Mouse (Mus musculus) midbrain, embryonic 12.5 days (tissue): Measurements from ENCODE around the gene Olfr564. TPM values are rescaled to one million over a fixed set of nuclear protein-coding genes. Genes with fewer than 3 reads are reported as not detected.

Experiments
- ATAC-seq: fragments of 200-750 bp; cut with Nextera tagmentation; 2 replicates; pipeline ENCODE4 v1.8.0; 2017; ENCODE audit warnings: low read depth, moderate TSS enrichment, moderate library complexity; ENCODE audit not compliant: low FRiP score
- H3K27ac ChIP-seq: fragments of 300-500 bp; sonication (generic); replicated peaks from 2 replicates; pipeline ENCODE4 v1.5.1; 2016; ENCODE audit warnings: mild to moderate bottlenecking
- H3K27me3 ChIP-seq: fragments of 300-500 bp; sonication (generic); 2 replicates; pipeline ENCODE4 v1.6.1; 2016; ENCODE audit warnings: mild to moderate bottlenecking
- H3K36me3 ChIP-seq: fragments of 300-500 bp; sonication (generic); 2 replicates; pipeline ENCODE4 v1.6.1; 2016
- H3K4me1 ChIP-seq: fragments of 300-500 bp; sonication (generic); 2 replicates; pipeline ENCODE4 v1.6.1; 2016
- H3K4me2 ChIP-seq: fragments of 300-500 bp; sonication (generic); replicated peaks from 2 replicates; pipeline ENCODE4 v1.6.1; 2016; ENCODE audit warnings: mild to moderate bottlenecking, moderate library complexity
- H3K4me3 ChIP-seq: fragments of 300-500 bp; sonication (generic); 2 replicates; pipeline ENCODE4 v1.5.1; 2016; ENCODE audit warnings: mild to moderate bottlenecking
- H3K9ac ChIP-seq: fragments of 300-500 bp; sonication (generic); replicated peaks from 2 replicates; pipeline ENCODE4 v1.6.1; 2016; ENCODE audit warnings: mild to moderate bottlenecking, moderate library complexity
- H3K9me3 ChIP-seq: fragments of 300-500 bp; sonication (generic); 2 replicates; pipeline ENCODE4 v1.6.1; 2016; ENCODE audit warnings: mild to moderate bottlenecking
- WGBS: fragments of 180-500 bp; shearing (Covaris S2); methylation state at CpG from one replicate; pipeline ENCODE4 v1.1.7; 2016; 5-methylcytosine and 5-hydroxymethylcytosine counted together
- polyA plus RNA-seq: library from polyadenylated mRNA; unstranded; fragments of >200 nt; fragmentation: Nextera tagmentation; extraction: Ambion mirVana; gene quantifications from 2 replicates; pipeline ENCODE4 v1.2.1, GENCODE M21; 2016

Gene Olfr564
- not detected in 2 replicates for polyA plus RNA-seq

DNA sequence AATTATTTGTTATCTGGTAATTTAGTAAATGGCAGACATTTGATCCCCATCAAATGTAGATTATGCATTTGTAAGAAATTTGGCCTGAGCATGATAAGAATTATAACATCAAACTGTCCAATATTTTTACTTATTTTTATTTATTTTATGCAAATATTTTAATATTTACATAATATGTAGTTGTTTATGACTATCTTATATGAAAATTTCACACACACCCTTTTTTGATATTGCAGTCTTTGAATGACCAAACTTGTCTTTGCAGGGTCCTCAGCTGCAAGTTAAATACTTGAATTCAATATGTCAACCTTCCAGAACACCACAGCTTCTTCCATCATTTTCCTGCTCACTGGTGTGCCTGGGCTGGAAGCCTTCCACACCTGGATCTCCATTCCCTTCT is at the start of gene Olfr564:
Gene Olfr564, plus strand, starts transcription at position 301 of the 400 bp plus-strand sequence.
- no peak within 1 kb of the TSS for H3K27ac ChIP-seq
- no peak within 1 kb of the TSS for H3K4me3 ChIP-seq
- no peaks in the 10 kb centered on the region for H3K4me1 ChIP-seq
- no peaks in the 10 kb centered on the region for H3K36me3 ChIP-seq
- H3K9me3 ChIP-seq = no peaks in the 10 kb centered on the region
- H3K4me2 ChIP-seq = no peak within 1 kb of the TSS
- ATAC-seq = no peak
- no peaks in the 10 kb centered on the region for H3K27me3 ChIP-seq
- no peak within 1 kb of the TSS for H3K9ac ChIP-seq

GRCm38 (mm10) chr7:102759266-102759665 is 44.0 kb upstream of the Olfr564 start, which contains the start of the genes Olfr560 and Olfr78:
Gene Olfr560 (minus strand): TSS chr7:102759366.
Gene Olfr78 (minus strand): TSS chr7:102759471.
- Histone ChIP-seq H3K9me3 (no peaks in the 10 kb centered on the region), H3K27ac (no peak within 1 kb of the TSS)
- ATAC-seq = no peak

GRCm38 (mm10) chr7:102770921-102771320 is 32.4 kb upstream of the Olfr564 start, which contains the start of gene Olfr561:
Gene Olfr561 (plus strand): TSS chr7:102771221.
- no peaks in the 10 kb centered on the region for H3K9me3 ChIP-seq
- H3K4me1 ChIP-seq = no peaks in the 10 kb centered on the region
- no peaks in the 10 kb centered on the region for H3K36me3 ChIP-seq
- ATAC-seq = no peak
- H3K4me2 ChIP-seq = no peak within 1 kb of the TSS
- 94% methylated on average over 2 of the region's 2 CpGs for WGBS
- no peak within 1 kb of the TSS for H3K4me3 ChIP-seq
- H3K9ac ChIP-seq = no peak within 1 kb of the TSS
- no peak within 1 kb of the TSS for H3K27ac ChIP-seq
- H3K27me3 ChIP-seq = no peaks in the 10 kb centered on the region

More at GRCm38 (mm10) chr7:102759266-102759665, 44.0 kb upstream of the Olfr564 start, which contains the start of the genes Olfr560 and Olfr78:
- H3K27me3 ChIP-seq = no peaks in the 10 kb centered on the region
- no peaks in the 10 kb centered on the region for H3K36me3 ChIP-seq
- WGBS = 84% methylated on average over 4 of the region's 4 CpGs
- no peak within 1 kb of the TSS for H3K4me3 ChIP-seq
- H3K4me1 ChIP-seq = no peaks in the 10 kb centered on the region
- H3K4me2 ChIP-seq = no peak within 1 kb of the TSS
- H3K9ac ChIP-seq = no peak within 1 kb of the TSS

Other genes starting within 250 kb of the Olfr564 start
- gene Trim21, start 238.0 kb upstream of the Olfr564 start, polyA plus RNA-seq = 0.26 and 0.94 TPM in 2 replicates
- gene Olfr550, start 232.0 kb upstream of the Olfr564 start, polyA plus RNA-seq = not detected in 2 replicates
- not detected in 2 replicates for gene Olfr551, start 211.6 kb upstream of the Olfr564 start, polyA plus RNA-seq
- gene Olfr552, start 205.7 kb upstream of the Olfr564 start, polyA plus RNA-seq = not detected in 2 replicates
- gene Olfr553, start 185.3 kb upstream of the Olfr564 start, polyA plus RNA-seq = not detected in 2 replicates
- gene Olfr554, start 165.0 kb upstream of the Olfr564 start, polyA plus RNA-seq = not detected in 2 replicates
- not detected in 2 replicates for gene Olfr555, start 144.7 kb upstream of the Olfr564 start, polyA plus RNA-seq
- not detected in 2 replicates for gene Olfr556, start 138.6 kb upstream of the Olfr564 start, polyA plus RNA-seq
- gene Trim68, start 116.2 kb upstream of the Olfr564 start, polyA plus RNA-seq = 9.5 and 9.6 TPM in 2 replicates
- gene Olfr557, start 107.6 kb upstream of the Olfr564 start, polyA plus RNA-seq = not detected in 2 replicates
- not detected in 2 replicates for gene Olfr558, start 101.3 kb upstream of the Olfr564 start, polyA plus RNA-seq
- not detected in 2 replicates for gene Olfr33, start 84.4 kb upstream of the Olfr564 start, polyA plus RNA-seq
- gene Olfr559, start 76.0 kb upstream of the Olfr564 start, polyA plus RNA-seq = not detected in 2 replicates
- not detected in 2 replicates for gene Olfr560, start 44.1 kb upstream of the Olfr564 start, polyA plus RNA-seq
- gene Olfr78, start 44.0 kb upstream of the Olfr564 start, polyA plus RNA-seq = not detected in 2 replicates
- gene Olfr561, start 32.3 kb upstream of the Olfr564 start, polyA plus RNA-seq = not detected in 2 replicates
- gene Olfr566, start 55.3 kb downstream of the Olfr564 start, polyA plus RNA-seq = not detected in 2 replicates
- gene Olfr568, start 73.6 kb downstream of the Olfr564 start, polyA plus RNA-seq = not detected in 2 replicates
- not detected in 2 replicates for gene Olfr569, start 87.4 kb downstream of the Olfr564 start, polyA plus RNA-seq
- gene Olfr570, start 91.1 kb downstream of the Olfr564 start, polyA plus RNA-seq = not detected in 2 replicates
- not detected in 2 replicates for gene Olfr571, start 114.1 kb downstream of the Olfr564 start, polyA plus RNA-seq
- not detected in 2 replicates for gene Olfr572, start 120.9 kb downstream of the Olfr564 start, polyA plus RNA-seq
- gene Olfr573-ps1, start 139.1 kb downstream of the Olfr564 start, polyA plus RNA-seq = not detected in 2 replicates
- gene Olfr574, start 145.0 kb downstream of the Olfr564 start, polyA plus RNA-seq = not detected in 2 replicates
- not detected in 2 replicates for gene Olfr575, start 155.3 kb downstream of the Olfr564 start, polyA plus RNA-seq
- not detected in 2 replicates for gene Olfr576, start 159.2 kb downstream of the Olfr564 start, polyA plus RNA-seq
- gene Olfr577, start 172.5 kb downstream of the Olfr564 start, polyA plus RNA-seq = not detected in 2 replicates
- not detected in 2 replicates for gene Olfr578, start 185.8 kb downstream of the Olfr564 start, polyA plus RNA-seq
- gene Olfr582, start 234.5 kb downstream of the Olfr564 start, polyA plus RNA-seq = not detected in 2 replicates
- gene Olfr583, start 247.8 kb downstream of the Olfr564 start, polyA plus RNA-seq = not detected in 2 replicates